Mouse (Mus musculus) lung, postnatal 0 days (tissue): ENCODE measurements around the gene Dixdc1. TPM values are rescaled to one million over a fixed set of nuclear protein-coding genes. Genes with fewer than 3 reads are reported as not detected.
"Not testable (repeated sequence)": the region's sequence is repeated elsewhere in the genome, so short reads cannot be mapped to it uniquely, and the experiment has no call there.

Experiments used
- ATAC-seq: fragments of 200-750 bp; cut with Nextera tagmentation; 2 replicates; pipeline ENCODE4 v1.8.0; 2017; ENCODE audit warnings: moderate library complexity
- DNase-seq: peaks from one replicate; pipeline ENCODE4 v3.0.0-alpha.2; 2016; ENCODE audit warnings: low spot score
- H3K27ac ChIP-seq: fragments of 300-500 bp; sonication (generic); 2 replicates; pipeline ENCODE4 v1.5.1; 2014; ENCODE audit warnings: antibody characterized with exemption, mild to moderate bottlenecking, low read length, mixed read lengths
- H3K27me3 ChIP-seq: fragments of 300-500 bp; sonication (generic); replicated peaks from 2 replicates; pipeline ENCODE4 v1.6.1; 2014; ENCODE audit warnings: low read length, mixed read lengths; ENCODE audit not compliant: insufficient read depth
- H3K36me3 ChIP-seq: fragments of 300-500 bp; sonication (generic); 2 replicates; pipeline ENCODE4 v1.6.1; 2014; ENCODE audit warnings: low read length, mixed read lengths; ENCODE audit not compliant: insufficient read depth
- H3K4me1 ChIP-seq: fragments of 300-500 bp; sonication (generic); 2 replicates; pipeline ENCODE4 v1.6.1; 2014; ENCODE audit warnings: antibody characterized with exemption, low read depth, low read length, mixed read lengths; ENCODE audit not compliant: insufficient read depth
- H3K4me2 ChIP-seq: fragments of 300-500 bp; sonication (generic); replicated peaks from 2 replicates; pipeline ENCODE4 v1.6.1; 2014; ENCODE audit warnings: low read depth, mild to moderate bottlenecking, low read length, moderate library complexity, mixed read lengths
- H3K4me3 ChIP-seq: fragments of 300-500 bp; sonication (generic); 2 replicates; pipeline ENCODE4 v1.5.1; 2014; ENCODE audit warnings: low read depth, low read length
- H3K9ac ChIP-seq: fragments of 300-500 bp; sonication (generic); replicated peaks from 2 replicates; pipeline ENCODE4 v1.6.1; 2014; ENCODE audit warnings: low read depth, mild to moderate bottlenecking
- H3K9me3 ChIP-seq: fragments of 300-500 bp; sonication (generic); 2 replicates; pipeline ENCODE4 v1.6.1; 2016; ENCODE audit warnings: low read length, mixed read lengths
- CTCF ChIP-seq: IDR thresholded peaks from 2 replicates; pipeline ENCODE4 v1.5.1; 2016; ENCODE audit warnings: antibody characterized with exemption, mild to moderate bottlenecking
- EP300 ChIP-seq: IDR thresholded peaks from 2 replicates; pipeline ENCODE4 v1.6.1; 2016; ENCODE audit warnings: antibody characterized with exemption, mild to moderate bottlenecking, control low read depth
- WGBS: fragments of 180-500 bp; shearing (Covaris S2); extraction: QIAGEN DNeasy Blood & Tissue Kit; methylation state at CpG from one replicate; pipeline ENCODE4 v1.1.7; 2014; 5-methylcytosine and 5-hydroxymethylcytosine counted together
- polyA plus RNA-seq: library from polyadenylated mRNA; unstranded; fragments of >200 nt; fragmentation: Nextera tagmentation; extraction: Ambion mirVana; gene quantifications from 2 replicates; pipeline ENCODE4 v1.2.1, GENCODE M21; 2015

Dixdc1 gene
- polyA plus RNA-seq, 1 experiment from 2014 or later = 5.4 TPM

GRCm38 (mm10) chr9:50650503-50650902 is 88.8 kb downstream of the Dixdc1 start:
- no peak overlapping the region for H3K9ac ChIP-seq
- DNase-seq (no peak), ATAC-seq (no peak)
- H3K4me2 ChIP-seq = no peak overlapping the region
- no peaks in the 10 kb centered on the region for H3K27me3 ChIP-seq
- no peaks in the 10 kb centered on the region for H3K4me1 ChIP-seq
- H3K27ac ChIP-seq = no peak overlapping the region
- peaks cover 47% of the 10 kb centered on the region for H3K36me3 ChIP-seq
- no peaks in the 10 kb centered on the region for H3K9me3 ChIP-seq
- 97% methylated on average over 10 of the region's 10 CpGs for WGBS
- TF ChIP-seq EP300 = no peak
- TF ChIP-seq CTCF = no peak
- no peak overlapping the region for H3K4me3 ChIP-seq

GRCm38 (mm10) chr9:50646826-50647370 is 92.4 kb downstream of the Dixdc1 start:
- Histone ChIP-seq H3K27me3 (no peaks in the 10 kb centered on the region), H3K4me3 (no peak overlapping the region), H3K9me3 (no peaks in the 10 kb centered on the region), H3K27ac (no peak overlapping the region), H3K4me1 (no peaks in the 10 kb centered on the region), H3K36me3 (peaks cover 54% of the 10 kb centered on the region), H3K4me2 (no peak overlapping the region), H3K9ac (no peak overlapping the region)
- DNase-seq = no peak
- TF ChIP-seq EP300 (no peak), CTCF (no peak)
- 78% methylated on average over 10 of the region's 10 CpGs for WGBS
- no peak for ATAC-seq

GRCm38 (mm10) chr9:50634270-50634669 is 105.0 kb downstream of the Dixdc1 start:
- Histone ChIP-seq H3K4me3 (no peak overlapping the region), H3K27ac (no peak overlapping the region), H3K36me3 (peaks cover 14% of the 10 kb centered on the region), H3K27me3 (no peaks in the 10 kb centered on the region), H3K9me3 (no peaks in the 10 kb centered on the region), H3K4me1 (no peaks in the 10 kb centered on the region), H3K9ac (no peak overlapping the region), H3K4me2 (no peak overlapping the region)
- TF ChIP-seq EP300 = no peak
- TF ChIP-seq CTCF = no peak
- ATAC-seq = no peak
- DNase-seq = no peak
- WGBS = 91% methylated on average over 11 of the region's 11 CpGs

GRCm38 (mm10) chr9:50633059-50633458 is 106.3 kb downstream of the Dixdc1 start:
- H3K4me1 ChIP-seq = no peaks in the 10 kb centered on the region
- TF ChIP-seq EP300 (no peak), CTCF (peak; percentile 46)
- H3K27me3 ChIP-seq = no peaks in the 10 kb centered on the region
- H3K4me3 ChIP-seq = no peak overlapping the region
- WGBS = 59% methylated on average over 2 of the region's 2 CpGs
- H3K27ac ChIP-seq = no peak overlapping the region
- no peaks in the 10 kb centered on the region for H3K9me3 ChIP-seq
- no peak for ATAC-seq
- H3K36me3 ChIP-seq = peaks cover 4% of the 10 kb centered on the region
- no peak overlapping the region for H3K9ac ChIP-seq
- H3K4me2 ChIP-seq = no peak overlapping the region
- DNase-seq = peak; percentile 6

- H3K4me1 ChIP-seq = no peaks in the 10 kb centered on the region
- no peaks in the 10 kb centered on the region for H3K27me3 ChIP-seq
- no peak overlapping the region for H3K9ac ChIP-seq
- ATAC-seq (no peak), DNase-seq (no peak)
- 83% methylated on average over 6 of the region's 6 CpGs for WGBS
- TF ChIP-seq EP300 = no peak
- TF ChIP-seq CTCF = no peak; the same call in 1 of the 2 replicates
- no peak overlapping the region for H3K4me3 ChIP-seq
- H3K36me3 ChIP-seq = peaks cover 4% of the 10 kb centered on the region
- no peaks in the 10 kb centered on the region for H3K9me3 ChIP-seq
- H3K4me2 ChIP-seq = no peak overlapping the region
- no peak overlapping the region for H3K27ac ChIP-seq
Measured at GRCm38 (mm10) chr9:50632016-50632688, 107.2 kb downstream of the Dixdc1 start.

GRCm38 (mm10) chr9:50630903-50631302 is 108.4 kb downstream of the Dixdc1 start:
- H3K9ac ChIP-seq, ATAC-seq, H3K36me3 ChIP-seq, H3K4me2 ChIP-seq, H3K4me1 ChIP-seq, H3K27ac ChIP-seq, DNase-seq, H3K4me3 ChIP-seq, H3K9me3 ChIP-seq, H3K27me3 ChIP-seq: not testable (repeated sequence)
- WGBS = 85% methylated on average over 6 of the region's 8 CpGs
